Comparison of ENCODE assay signal across 17 mouse cellular contexts in the genomic region with DNA sequence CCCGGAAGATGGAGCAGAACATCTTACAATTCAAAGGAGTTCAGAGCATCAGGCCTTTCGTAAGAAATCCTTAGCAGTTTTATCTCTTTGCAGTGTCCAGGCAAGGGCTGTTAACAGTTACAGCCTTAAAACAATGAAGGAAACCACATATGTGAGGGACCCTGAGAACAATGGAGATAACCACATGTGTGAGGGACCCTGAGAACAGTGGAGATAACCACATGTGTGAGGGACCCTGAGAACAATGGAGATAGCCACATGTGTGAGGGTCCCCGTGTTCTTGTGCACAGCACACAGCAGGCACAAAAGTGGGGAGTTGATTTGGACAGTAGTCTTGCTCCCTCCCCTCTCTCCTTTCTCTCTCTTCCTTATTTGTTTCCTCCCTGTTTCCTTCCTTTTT. TPM values are rescaled to one million over a fixed set of nuclear protein-coding genes. Genes with fewer than 3 reads are reported as not detected.
A peak's percentile ranks its signal among the peaks of the same experiment; 100 is the strongest.
DNase-seq lines count a peak whose midpoint lies in the region; ATAC-seq and TF ChIP-seq lines count a peak whose summit lies in the region.
"Had no signal": no experiment of that assay in that cellular context is flagged by ENCODE, and none has a peak within 500 bp of the region (broad histone marks: within the 10 kb centered on the region; RNA-seq: fewer than 3 reads in every experiment).

No protein-coding gene starts in this region.

- no peaks in the 10 kb centered on the region for H3K9me3 ChIP-seq in MEL (replicated peaks; ENCODE audit: insufficient read depth, low read length)
- H3K9me3 ChIP-seq in liver, embryonic 15.5 days (replicated peaks) = no peaks in the 10 kb centered on the region
- no peaks in the 10 kb centered on the region for H3K9me3 ChIP-seq in forebrain, embryonic 14.5 days (replicated peaks; ENCODE audit: control insufficient read depth, low read length)
- H3K9me3 ChIP-seq: embryonic facial prominence, embryonic 13.5 days; forebrain, embryonic 12.5 days; heart, embryonic 12.5 days; hindbrain, embryonic 10.5 days had no signal

- ATAC-seq in common myeloid progenitor, adult 5-6 weeks (replicated peaks; ENCODE audit: low read depth, poor library complexity, severe bottlenecking) = peak; percentile 23; the same call in 1 of the 2 replicates
- ATAC-seq in liver, embryonic 15.5 days (ENCODE audit: insufficient read depth) = peak; percentile 71
- ATAC-seq in megakaryocyte-erythroid progenitor cell, adult 5-6 weeks (replicated peaks; ENCODE audit: low FRiP score, low TSS enrichment, poor library complexity, severe bottlenecking) = peak; percentile 74
- ATAC-seq in forebrain, embryonic 14.5 days = no peak

- peak; percentile 55 for DNase-seq in MEL (ENCODE audit: low read depth, low spot score)
- DNase-seq in forebrain, embryonic 14.5 days (ENCODE audit: low spot score) = no peak
- no peak for DNase-seq in adrenal gland, adult 2 months
- DNase-seq: adrenal gland, postnatal 10 days; cerebellum, adult 11 months; cerebellum, adult 8-10 months; cerebellum, postnatal 14 days; heart, adult 2 months had no signal

- peaks cover 0 to 9% of the 10 kb centered on the region in 2 experiments; a peak in 2 of 4 replicates for H3K36me3 ChIP-seq in MEL (ENCODE audit: control insufficient read depth in 1 of 2, insufficient read depth in 2 of 2, low read length in 2 of 2)
- H3K36me3 ChIP-seq in liver, embryonic 15.5 days (replicated peaks) = no peaks in the 10 kb centered on the region
- H3K36me3 ChIP-seq in forebrain, embryonic 14.5 days (ENCODE audit: control insufficient read depth, insufficient read depth, low read length) = no peaks in the 10 kb centered on the region
- H3K36me3 ChIP-seq: embryonic facial prominence, embryonic 13.5 days; forebrain, embryonic 12.5 days; heart, embryonic 12.5 days; hindbrain, embryonic 10.5 days had no signal

- H3K27ac ChIP-seq in MEL (ENCODE audit: control insufficient read depth, low read depth, low read length) = no peak overlapping the region
- H3K27ac ChIP-seq in liver, embryonic 15.5 days (replicated peaks) = no peak overlapping the region
- H3K27ac ChIP-seq in forebrain, embryonic 14.5 days (ENCODE audit: low read depth, low read length) = no peak overlapping the region
- H3K27ac ChIP-seq: embryonic facial prominence, embryonic 13.5 days; forebrain, embryonic 12.5 days; heart, adult 2 months; hindbrain, embryonic 10.5 days; hindbrain, embryonic 14.5 days had no signal

- no peaks in the 10 kb centered on the region for H3K79me2 ChIP-seq in MEL (ENCODE audit: control insufficient read depth, insufficient read depth, low read length, poor library complexity)

- no peak overlapping the region for H3K4me3 ChIP-seq in MEL (ENCODE audit: control insufficient read depth in 1 of 2, insufficient read depth in 1 of 2, low read depth in 2 of 2, low read length in 2 of 2)
- no peak overlapping the region for H3K4me3 ChIP-seq in liver, embryonic 15.5 days (replicated peaks)
- no peak overlapping the region for H3K4me3 ChIP-seq in forebrain, embryonic 14.5 days (ENCODE audit: low read depth, low read length)
- H3K4me3 ChIP-seq: embryonic facial prominence, embryonic 13.5 days; forebrain, embryonic 12.5 days; heart, adult 2 months; heart, embryonic 12.5 days; hindbrain, embryonic 10.5 days had no signal

- peaks cover 0 to 18% of the 10 kb centered on the region in 2 experiments; a peak in 2 of 4 replicates for H3K4me1 ChIP-seq in MEL (ENCODE audit: control insufficient read depth in 1 of 2, insufficient read depth in 2 of 2, low read length in 2 of 2)
- H3K4me1 ChIP-seq in liver, embryonic 15.5 days (replicated peaks) = peaks cover 7% of the 10 kb centered on the region
- no peaks in the 10 kb centered on the region for H3K4me1 ChIP-seq in forebrain, embryonic 14.5 days (ENCODE audit: control insufficient read depth, insufficient read depth, low read length)

- TF ChIP-seq CTCF in MEL (IDR thresholded peaks at IDR 0.05 in 2 of 3, conservative IDR thresholded peaks at IDR 0.05 in 1 of 3; ENCODE audit: control insufficient read depth in 1 of 3, insufficient read depth in 1 of 3, low read depth in 2 of 3, low read length in 3 of 3, poor library complexity in 1 of 3, severe bottlenecking in 1 of 3) = no peak

- TF ChIP-seq POLR2A in MEL (IDR thresholded peaks at IDR 0.05; ENCODE audit: control insufficient read depth in 1 of 2, insufficient read depth in 1 of 2, low read depth in 1 of 2, low read length in 2 of 2, poor library complexity in 1 of 2) = no peak

- H3K9ac ChIP-seq in MEL (ENCODE audit: control insufficient read depth, low read depth, low read length, poor library complexity, severe bottlenecking) = no peak overlapping the region
- no peak overlapping the region for H3K9ac ChIP-seq in liver, embryonic 15.5 days
- H3K9ac ChIP-seq in forebrain, embryonic 14.5 days (ENCODE audit: low read length) = no peak overlapping the region
- H3K9ac ChIP-seq: embryonic facial prominence, embryonic 13.5 days; forebrain, embryonic 12.5 days; heart, embryonic 12.5 days; hindbrain, embryonic 14.5 days had no signal

- no peaks in the 10 kb centered on the region for H3K27me3 ChIP-seq in MEL (ENCODE audit: control insufficient read depth in 1 of 2, insufficient read depth in 2 of 2, low read length in 2 of 2)
- no peaks in the 10 kb centered on the region for H3K27me3 ChIP-seq in liver, embryonic 15.5 days
- no peaks in the 10 kb centered on the region for H3K27me3 ChIP-seq in forebrain, embryonic 14.5 days (replicated peaks; ENCODE audit: control insufficient read depth, insufficient read depth, low read length)
- H3K27me3 ChIP-seq: CH12.LX; embryonic facial prominence, embryonic 13.5 days; forebrain, embryonic 12.5 days; heart, embryonic 12.5 days had no signal

- peak; percentile 56 to 69 for TF ChIP-seq EP300 in MEL (IDR thresholded peaks at IDR 0.05; ENCODE audit: low read depth in 1 of 2, low read length in 2 of 2)

- TF ChIP-seq RAD21 in MEL (IDR thresholded peaks at IDR 0.05; ENCODE audit: low read depth, low read length) = no peak

- no peak overlapping the region for H3K4me2 ChIP-seq in liver, embryonic 15.5 days
- H3K4me2 ChIP-seq in forebrain, embryonic 14.5 days (ENCODE audit: low read length) = no peak overlapping the region
- H3K4me2 ChIP-seq: embryonic facial prominence, embryonic 13.5 days; forebrain, embryonic 12.5 days; heart, embryonic 12.5 days; hindbrain, embryonic 14.5 days had no signal

- WGBS in liver, embryonic 15.5 days (ENCODE audit: insufficient replicate concordance) = 26% methylated on average over 3 of the region's 3 CpGs
- 90% methylated on average over 3 of the region's 3 CpGs for WGBS in forebrain, embryonic 14.5 days

RNA-seq across cellular contexts. Expression of a gene that starts 12.3 kb away (rescaled TPM):
- total RNA-seq in MEL (2012; rRNA removed) = 47.5 and 56.9 TPM in 2 replicates
- 100 to 1,000 TPM in 1 of 2 experiments, 10 to 100 TPM in 1; 46.4 to 352 TPM for polyA plus RNA-seq in MEL (2012; ENCODE audit: insufficient read depth in 1 of 2, insufficient read length in 2 of 2, low read depth in 1 of 2, low replicate concordance in 2 of 2, missing spikeins in 1 of 2)
- 243 and 254 TPM in 2 replicates for total RNA-seq in common myeloid progenitor, adult 5-6 weeks (2017)
- polyA plus RNA-seq in liver, embryonic 15.5 days (2015; fragmentation: Nextera tagmentation; extraction: Ambion mirVana) = 21.2 and 21.8 TPM in 2 replicates
- 42.0 and 85.4 TPM in 2 replicates for total RNA-seq in megakaryocyte-erythroid progenitor cell, adult 5-6 weeks (2014; fragmentation: Nextera tagmentation)
- 155 and 210 TPM in 2 replicates for total RNA-seq in megakaryocyte-erythroid progenitor cell, adult 5-6 weeks (2017)
- 815 and 924 TPM in 2 replicates for polyA plus RNA-seq in forebrain, embryonic 14.5 days (2014; fragmentation: Nextera tagmentation; extraction: Ambion mirVana)
- 10 to 100 TPM; 88.2 to 98.1 TPM for total RNA-seq in adrenal gland, adult 2 months (2021)
- 32.0 and 32.1 TPM in 2 replicates for polyA plus RNA-seq in adrenal gland, adult 2 months (2012; rRNA removed)

RNA-seq across cellular contexts. Expression of a gene that starts 13.6 kb away (rescaled TPM):
- 27.1 and 33.9 TPM in 2 replicates for total RNA-seq in MEL (2012; rRNA removed)
- polyA plus RNA-seq in MEL (2012; ENCODE audit: insufficient read depth in 1 of 2, insufficient read length in 2 of 2, low read depth in 1 of 2, low replicate concordance in 2 of 2, missing spikeins in 1 of 2) = 10 to 100 TPM in 1 of 2 experiments, not detected in 1; 47.3 TPM
- 15.8 and 31.0 TPM in 2 replicates for total RNA-seq in common myeloid progenitor, adult 5-6 weeks (2017)
- polyA plus RNA-seq in liver, embryonic 15.5 days (2015; fragmentation: Nextera tagmentation; extraction: Ambion mirVana) = 39.4 and 45.7 TPM in 2 replicates
- total RNA-seq in megakaryocyte-erythroid progenitor cell, adult 5-6 weeks (2014; fragmentation: Nextera tagmentation) = 41.7 and 81.2 TPM in 2 replicates
- total RNA-seq in megakaryocyte-erythroid progenitor cell, adult 5-6 weeks (2017) = 23.6 and 28.0 TPM in 2 replicates
- 94.1 and 133 TPM in 2 replicates for polyA plus RNA-seq in forebrain, embryonic 14.5 days (2014; fragmentation: Nextera tagmentation; extraction: Ambion mirVana)
- total RNA-seq in adrenal gland, adult 2 months (2021) = 10 to 100 TPM; 87.0 to 94.7 TPM
- 42.1 and 47.7 TPM in 2 replicates for polyA plus RNA-seq in adrenal gland, adult 2 months (2012; rRNA removed)

RNA-seq across cellular contexts. Expression of a gene that starts 29.9 kb away (rescaled TPM):
- 0.10 and 0.35 TPM in 2 replicates for total RNA-seq in MEL (2012; rRNA removed)
- under 1 TPM in 1 of 2 experiments, not detected in 1; 0.18 TPM for polyA plus RNA-seq in MEL (2012; ENCODE audit: insufficient read depth in 1 of 2, insufficient read length in 2 of 2, low read depth in 1 of 2, low replicate concordance in 2 of 2, missing spikeins in 1 of 2)
- not detected in 2 replicates for total RNA-seq in common myeloid progenitor, adult 5-6 weeks (2017)
- 1.7 and 1.9 TPM in 2 replicates for polyA plus RNA-seq in liver, embryonic 15.5 days (2015; fragmentation: Nextera tagmentation; extraction: Ambion mirVana)
- total RNA-seq in megakaryocyte-erythroid progenitor cell, adult 5-6 weeks (2014; fragmentation: Nextera tagmentation) = 0.32 and 0.39 TPM in 2 replicates
- total RNA-seq in megakaryocyte-erythroid progenitor cell, adult 5-6 weeks (2017) = 0.46 and 2.2 TPM in 2 replicates
- 0.74 and 0.99 TPM in 2 replicates for polyA plus RNA-seq in forebrain, embryonic 14.5 days (2014; fragmentation: Nextera tagmentation; extraction: Ambion mirVana)
- 1 to 10 TPM; 4.1 to 7.5 TPM for total RNA-seq in adrenal gland, adult 2 months (2021)
- polyA plus RNA-seq in adrenal gland, adult 2 months (2012; rRNA removed) = 2.4 and 3.0 TPM in 2 replicates

RNA-seq across cellular contexts. Expression of a gene that starts 44.7 kb away (rescaled TPM):
- total RNA-seq in MEL (2012; rRNA removed) = 2.8 and 3.3 TPM in 2 replicates
- 1 to 10 TPM in 1 of 2 experiments, not detected in 1; 6.4 TPM for polyA plus RNA-seq in MEL (2012; ENCODE audit: insufficient read depth in 1 of 2, insufficient read length in 2 of 2, low read depth in 1 of 2, low replicate concordance in 2 of 2, missing spikeins in 1 of 2)
- total RNA-seq in common myeloid progenitor, adult 5-6 weeks (2017) = 8.7 and 11.3 TPM in 2 replicates
- polyA plus RNA-seq in liver, embryonic 15.5 days (2015; fragmentation: Nextera tagmentation; extraction: Ambion mirVana) = 2.1 and 2.5 TPM in 2 replicates
- 5.6 and 5.9 TPM in 2 replicates for total RNA-seq in megakaryocyte-erythroid progenitor cell, adult 5-6 weeks (2014; fragmentation: Nextera tagmentation)
- 7.0 and 26.9 TPM in 2 replicates for total RNA-seq in megakaryocyte-erythroid progenitor cell, adult 5-6 weeks (2017)
- 3.9 and 4.0 TPM in 2 replicates for polyA plus RNA-seq in forebrain, embryonic 14.5 days (2014; fragmentation: Nextera tagmentation; extraction: Ambion mirVana)
- 10 to 100 TPM; 15.0 to 16.6 TPM for total RNA-seq in adrenal gland, adult 2 months (2021)
- 10.3 and 10.4 TPM in 2 replicates for polyA plus RNA-seq in adrenal gland, adult 2 months (2012; rRNA removed)
